Mouse (Mus musculus): ENCODE measurements around the gene Tnnt2. TPM values are rescaled to one million over a fixed set of nuclear protein-coding genes. Genes with fewer than 3 reads are reported as not detected.
A peak's percentile ranks its signal among the peaks of the same experiment; 100 is the strongest.

Gene Tnnt2
- total RNA-seq (2014; rRNA removed) (0.46 and 0.54 TPM in 2 replicates), polyA plus RNA-seq (2012; rRNA removed) (0.06 and 0.09 TPM in 2 replicates)

DNA sequence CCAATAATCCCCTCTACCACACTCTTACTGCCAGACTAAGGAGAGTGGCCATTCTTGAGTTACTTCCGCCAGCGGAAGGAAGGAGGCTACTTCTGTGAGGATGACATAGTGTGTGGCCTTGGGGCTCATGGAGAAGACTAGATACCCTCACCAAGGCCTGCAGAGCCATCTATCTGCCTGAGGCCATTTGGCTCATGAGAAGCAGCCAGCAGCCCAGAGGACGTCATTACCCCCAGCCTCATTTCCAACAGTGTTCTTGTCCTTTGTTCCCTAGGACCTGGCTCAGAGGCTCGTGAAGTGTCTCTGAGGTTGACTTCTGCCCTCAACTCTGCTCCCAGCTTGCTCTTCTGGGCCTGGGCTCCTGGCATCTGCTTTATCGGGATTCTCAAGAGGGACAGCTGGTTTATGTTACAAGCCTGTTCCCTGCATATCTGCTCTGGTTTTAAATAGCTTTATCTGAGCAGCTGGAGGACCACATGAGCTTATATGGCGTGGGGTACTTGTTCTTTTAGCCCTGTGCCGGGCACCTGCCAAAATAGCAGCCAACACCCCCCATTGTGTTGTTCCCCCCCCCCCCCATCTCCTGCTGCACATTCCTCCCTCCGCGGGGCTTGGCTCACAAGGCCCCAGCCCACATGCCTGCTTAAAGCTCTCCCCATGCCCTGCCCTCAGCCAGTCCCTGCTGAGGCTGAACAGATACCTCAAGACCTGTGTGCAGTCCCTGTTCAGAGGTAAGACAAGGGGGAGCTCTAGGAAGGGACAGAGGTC lies at the start of gene Tnnt2:
Gene Tnnt2, plus strand, starts transcription at position 639 of the 768 bp plus-strand sequence.
- Histone ChIP-seq H3K4me1 (ENCODE audit: control insufficient read depth, insufficient read depth, low read length) (no peaks in the 10 kb centered on the region), H3K79me2 (ENCODE audit: control insufficient read depth, insufficient read depth, low read length) (no peaks in the 10 kb centered on the region), H3K9ac (ENCODE audit: low read depth, low read length) (no peak within 1 kb of the TSS), H3K27me3 (ENCODE audit: control insufficient read depth, insufficient read depth, low read length) (no peaks in the 10 kb centered on the region), H3K27ac (replicated peaks; ENCODE audit: insufficient read depth, low read depth, low read length) (no peak within 1 kb of the TSS), H3K36me3 (ENCODE audit: control insufficient read depth, insufficient read depth, low read length) (no peaks in the 10 kb centered on the region), H3K4me3 (ENCODE audit: insufficient read depth, low read depth, low read length) (no peak within 1 kb of the TSS)
- TF ChIP-seq POLR2A (IDR thresholded peaks at IDR 0.05; ENCODE audit: extremely low read depth, insufficient read depth, low read length) = no peak
- TF ChIP-seq CTCF (IDR thresholded peaks at IDR 0.05; ENCODE audit: low read depth, low read length) = no peak
- 64% methylated on average over 9 of the region's 9 CpGs for WGBS
- DNase-seq (ENCODE audit: extremely low read depth, low read depth, low spot score) = no peak

DNA sequence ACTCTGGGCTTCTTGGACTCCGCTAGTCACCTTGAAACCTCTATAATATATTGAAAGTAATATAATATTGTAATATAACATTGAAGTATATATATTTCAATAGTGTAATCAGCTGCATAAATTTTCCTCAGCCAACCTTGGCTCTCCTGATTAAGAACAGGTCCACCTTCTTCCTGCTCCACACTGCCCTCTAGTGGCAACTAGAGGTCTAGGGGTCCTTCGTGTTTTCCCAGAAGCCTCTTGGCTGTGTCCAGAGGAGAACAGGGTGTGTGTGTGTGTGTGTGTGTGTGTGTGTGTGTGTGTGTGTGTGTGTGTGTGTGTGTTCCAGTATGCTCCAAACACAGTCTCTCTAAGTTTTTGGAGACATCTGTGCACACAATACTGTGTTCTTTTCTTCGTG lies 48.4 kb upstream of the Tnnt2 start:
- no peak overlapping the region for H3K27ac ChIP-seq (replicated peaks; ENCODE audit: insufficient read depth, low read depth, low read length)
- no peaks in the 10 kb centered on the region for H3K27me3 ChIP-seq (ENCODE audit: control insufficient read depth, insufficient read depth, low read length)
- H3K79me2 ChIP-seq (ENCODE audit: control insufficient read depth, insufficient read depth, low read length) = no peaks in the 10 kb centered on the region
- WGBS = 60% methylated on average over 3 of the region's 3 CpGs
- DNase-seq (ENCODE audit: extremely low read depth, low read depth, low spot score) = peak; percentile 33
- H3K4me1 ChIP-seq (ENCODE audit: control insufficient read depth, insufficient read depth, low read length) = no peaks in the 10 kb centered on the region
- TF ChIP-seq POLR2A (IDR thresholded peaks at IDR 0.05; ENCODE audit: extremely low read depth, insufficient read depth, low read length) = no peak
- TF ChIP-seq CTCF (IDR thresholded peaks at IDR 0.05; ENCODE audit: low read depth, low read length) = peak; percentile 66; the same call in 1 of the 2 replicates
- no peak overlapping the region for H3K4me3 ChIP-seq (ENCODE audit: insufficient read depth, low read depth, low read length)
- H3K9ac ChIP-seq (ENCODE audit: low read depth, low read length) = no peak overlapping the region
- H3K36me3 ChIP-seq (ENCODE audit: control insufficient read depth, insufficient read depth, low read length) = no peaks in the 10 kb centered on the region

DNA sequence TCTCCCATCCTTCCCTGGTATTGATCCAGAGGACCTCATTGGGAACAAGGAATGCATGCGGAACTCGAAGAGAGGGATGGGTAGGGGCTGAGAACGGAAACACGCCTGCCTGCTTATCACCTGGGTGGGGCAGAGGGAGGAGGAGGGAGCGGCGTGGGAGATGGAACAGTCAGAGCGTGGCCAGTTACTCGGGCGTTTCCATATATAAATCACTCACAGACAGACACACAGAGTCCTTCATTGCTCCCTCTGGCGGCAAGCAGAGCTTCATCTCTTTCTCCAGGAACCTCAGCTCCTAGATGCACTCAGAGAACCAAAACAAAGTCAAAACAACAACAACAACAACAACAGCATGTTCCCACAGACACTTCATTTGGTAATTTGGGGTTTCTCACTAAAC lies 47.4 kb upstream of the Tnnt2 start:
- H3K36me3 ChIP-seq (ENCODE audit: control insufficient read depth, insufficient read depth, low read length) = no peaks in the 10 kb centered on the region
- H3K27me3 ChIP-seq (ENCODE audit: control insufficient read depth, insufficient read depth, low read length) = 0 out of 2 replicates have a peak, but pooled peaks cover 2% of the 10 kb centered on the region
- no peak overlapping the region for H3K4me3 ChIP-seq (ENCODE audit: insufficient read depth, low read depth, low read length)
- 38% methylated on average over 10 of the region's 10 CpGs for WGBS
- TF ChIP-seq POLR2A (IDR thresholded peaks at IDR 0.05; ENCODE audit: extremely low read depth, insufficient read depth, low read length) (no peak), CTCF (IDR thresholded peaks at IDR 0.05; ENCODE audit: low read depth, low read length) (no peak)
- DNase-seq (ENCODE audit: extremely low read depth, low read depth, low spot score) = no peak
- H3K79me2 ChIP-seq (ENCODE audit: control insufficient read depth, insufficient read depth, low read length) = no peaks in the 10 kb centered on the region
- H3K27ac ChIP-seq (replicated peaks; ENCODE audit: insufficient read depth, low read depth, low read length) = no peak overlapping the region
- no peaks in the 10 kb centered on the region for H3K4me1 ChIP-seq (ENCODE audit: control insufficient read depth, insufficient read depth, low read length)
- no peak overlapping the region for H3K9ac ChIP-seq (ENCODE audit: low read depth, low read length)

DNA sequence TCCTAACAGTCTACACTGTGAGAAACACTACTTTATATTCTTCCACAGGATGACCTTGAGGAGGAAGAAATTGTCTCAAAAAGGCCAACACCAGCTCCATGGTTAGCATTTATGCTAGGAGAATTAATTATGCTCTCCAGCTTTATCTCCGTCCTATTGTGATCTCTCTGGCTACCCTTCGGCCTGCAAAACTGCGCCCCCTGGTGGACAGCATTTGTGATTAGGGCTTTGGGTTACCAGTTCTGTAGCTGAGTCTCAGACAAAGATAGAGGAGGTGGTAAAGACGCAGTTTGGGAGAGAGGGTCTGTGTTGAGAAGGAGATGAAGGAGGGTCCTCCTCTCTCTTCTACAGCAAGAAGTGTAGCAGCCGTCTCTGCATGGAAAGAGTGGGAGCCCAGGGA lies 46.3 kb upstream of the Tnnt2 start:
- no peak overlapping the region for H3K9ac ChIP-seq (ENCODE audit: low read depth, low read length)
- 0 out of 2 replicates have a peak, but pooled peaks cover 3% of the 10 kb centered on the region for H3K27me3 ChIP-seq (ENCODE audit: control insufficient read depth, insufficient read depth, low read length)
- H3K4me3 ChIP-seq (ENCODE audit: insufficient read depth, low read depth, low read length) = no peak overlapping the region
- no peaks in the 10 kb centered on the region for H3K79me2 ChIP-seq (ENCODE audit: control insufficient read depth, insufficient read depth, low read length)
- H3K4me1 ChIP-seq (ENCODE audit: control insufficient read depth, insufficient read depth, low read length) = no peaks in the 10 kb centered on the region
- 19% methylated on average over 5 of the region's 5 CpGs for WGBS
- H3K27ac ChIP-seq (replicated peaks; ENCODE audit: insufficient read depth, low read depth, low read length) = no peak overlapping the region
- no peaks in the 10 kb centered on the region for H3K36me3 ChIP-seq (ENCODE audit: control insufficient read depth, insufficient read depth, low read length)
- DNase-seq (ENCODE audit: extremely low read depth, low read depth, low spot score) = peak; percentile 31
- TF ChIP-seq POLR2A (IDR thresholded peaks at IDR 0.05; ENCODE audit: extremely low read depth, insufficient read depth, low read length) = no peak
- TF ChIP-seq CTCF (IDR thresholded peaks at IDR 0.05; ENCODE audit: low read depth, low read length) = peak; percentile 73; the same call in 1 of the 2 replicates

DNA sequence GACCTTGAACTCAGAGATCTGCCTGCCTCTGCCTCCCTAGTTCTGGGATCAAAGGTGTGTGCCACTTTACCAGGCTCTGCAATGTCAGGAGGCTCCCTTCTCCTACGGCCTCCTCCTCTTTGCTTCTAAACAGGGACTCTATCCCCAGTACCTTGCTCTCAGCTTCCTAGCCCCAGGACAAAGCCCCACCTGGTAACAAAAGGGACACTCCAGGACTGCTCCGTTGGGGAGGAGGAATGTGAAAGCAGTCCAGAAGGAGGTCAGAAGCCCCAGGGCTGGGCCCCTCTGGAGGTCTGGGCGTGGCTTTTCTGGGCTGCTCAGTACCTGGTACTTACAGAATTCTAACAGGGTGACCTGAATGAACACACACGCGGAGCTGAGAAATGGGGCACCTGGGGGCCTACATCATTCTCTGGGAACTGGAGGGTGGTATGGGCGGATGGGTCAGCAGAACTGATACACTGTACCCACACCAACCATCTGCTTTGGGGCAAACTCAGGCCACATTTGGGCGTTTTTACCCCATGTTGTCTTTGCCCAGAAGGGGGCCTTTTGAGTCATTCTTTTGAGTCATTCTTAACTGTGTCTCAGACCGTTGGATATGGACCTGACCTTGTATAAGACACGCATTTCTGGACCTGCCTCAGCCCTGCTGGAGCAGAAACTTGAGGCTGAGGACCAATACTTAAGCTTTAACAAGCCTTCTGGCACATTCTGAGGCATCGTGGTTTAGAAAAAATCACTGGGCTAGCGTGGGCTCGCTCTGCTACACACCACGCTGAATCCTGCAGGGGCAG lies 43.8 kb upstream of the Tnnt2 start:
- Histone ChIP-seq H3K79me2 (ENCODE audit: control insufficient read depth, insufficient read depth, low read length) (no peaks in the 10 kb centered on the region), H3K27ac (replicated peaks; ENCODE audit: insufficient read depth, low read depth, low read length) (no peak overlapping the region), H3K36me3 (ENCODE audit: control insufficient read depth, insufficient read depth, low read length) (no peaks in the 10 kb centered on the region), H3K4me1 (ENCODE audit: control insufficient read depth, insufficient read depth, low read length) (no peaks in the 10 kb centered on the region), H3K9ac (ENCODE audit: low read depth, low read length) (no peak overlapping the region), H3K27me3 (ENCODE audit: control insufficient read depth, insufficient read depth, low read length) (0 out of 2 replicates have a peak, but pooled peaks cover 3% of the 10 kb centered on the region), H3K4me3 (ENCODE audit: insufficient read depth, low read depth, low read length) (no peak overlapping the region)
- DNase-seq (ENCODE audit: extremely low read depth, low read depth, low spot score) = no peak
- 82% methylated on average over 13 of the region's 13 CpGs for WGBS
- TF ChIP-seq CTCF (IDR thresholded peaks at IDR 0.05; ENCODE audit: low read depth, low read length) (no peak), POLR2A (IDR thresholded peaks at IDR 0.05; ENCODE audit: extremely low read depth, insufficient read depth, low read length) (no peak)
